Mouse (Mus musculus): Measurements from ENCODE around the gene Nadk. TPM values are rescaled to one million over a fixed set of nuclear protein-coding genes. Genes with fewer than 3 reads are reported as not detected.

Nadk gene
- polyA plus RNA-seq, 1 experiment = 116 TPM

DNA sequence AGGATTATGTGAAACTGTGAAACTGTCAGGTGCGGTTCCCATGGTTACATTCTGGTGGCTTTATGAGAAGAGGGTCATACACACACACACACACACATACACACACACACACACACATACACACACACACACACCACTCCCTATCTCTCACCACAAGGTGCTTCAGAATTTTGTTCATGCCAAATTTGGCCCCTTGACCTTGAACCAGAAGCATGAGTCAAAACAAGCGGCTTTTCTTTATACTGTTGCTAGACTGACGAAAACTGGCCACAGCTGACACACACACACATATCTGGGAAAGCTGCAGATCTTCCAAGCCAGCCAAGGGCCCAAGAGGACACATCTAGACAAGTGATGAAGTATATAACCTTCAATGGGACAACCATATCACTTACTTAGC is 33.6 kb downstream of the Nadk start:
- Histone ChIP-seq H3K4me3 (ENCODE audit: low read depth, low read length) (no peak overlapping the region), H3K27me3 (ENCODE audit: control insufficient read depth, insufficient read depth, low read length, poor library complexity, severe bottlenecking) (no peaks in the 10 kb centered on the region), H3K9me3 (replicated peaks; ENCODE audit: control insufficient read depth, insufficient read depth, low read length, poor library complexity, severe bottlenecking) (no peaks in the 10 kb centered on the region), H3K4me1 (ENCODE audit: control insufficient read depth, insufficient read depth, low read length) (no peaks in the 10 kb centered on the region), H3K36me3 (ENCODE audit: control insufficient read depth, insufficient read depth, low read length, poor library complexity, severe bottlenecking) (no peaks in the 10 kb centered on the region), H3K27ac (ENCODE audit: insufficient read depth, low read length) (no peak overlapping the region), H3K9ac (ENCODE audit: low read depth, poor library complexity, severe bottlenecking) (no peak overlapping the region)
- no peak for TF ChIP-seq POLR2A (IDR thresholded peaks at IDR 0.05; ENCODE audit: insufficient read depth, low read length)
- no peak for TF ChIP-seq EP300 (IDR thresholded peaks at IDR 0.05; ENCODE audit: insufficient read depth, low read depth, low read length)
- TF ChIP-seq CTCF (IDR thresholded peaks at IDR 0.05; ENCODE audit: low read depth, low read length) = no peak

DNA sequence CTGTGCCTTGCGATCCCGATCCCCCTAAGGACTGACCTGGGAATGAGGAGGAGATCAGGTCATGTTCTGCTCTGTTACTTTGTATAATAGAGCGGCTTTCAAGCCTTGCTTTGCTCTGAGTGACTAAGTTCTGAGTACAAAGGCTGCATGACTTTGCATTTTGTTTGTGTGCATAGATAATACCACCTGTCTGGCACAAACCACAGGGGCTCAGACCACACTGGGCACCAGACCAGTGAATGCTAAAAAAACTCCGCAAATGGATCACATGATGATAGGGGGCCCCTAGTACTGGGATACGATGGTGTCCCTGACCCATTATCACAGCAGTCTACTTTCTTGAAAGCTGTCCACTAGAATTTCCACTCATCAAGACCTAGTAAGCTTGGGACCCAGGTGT is 34.4 kb downstream of the Nadk start:
- H3K27ac ChIP-seq (ENCODE audit: insufficient read depth, low read length) = no peak overlapping the region
- TF ChIP-seq EP300 (IDR thresholded peaks at IDR 0.05; ENCODE audit: insufficient read depth, low read depth, low read length) = no peak
- no peaks in the 10 kb centered on the region for H3K9me3 ChIP-seq (replicated peaks; ENCODE audit: control insufficient read depth, insufficient read depth, low read length, poor library complexity, severe bottlenecking)
- no peaks in the 10 kb centered on the region for H3K4me1 ChIP-seq (ENCODE audit: control insufficient read depth, insufficient read depth, low read length)
- no peaks in the 10 kb centered on the region for H3K36me3 ChIP-seq (ENCODE audit: control insufficient read depth, insufficient read depth, low read length, poor library complexity, severe bottlenecking)
- no peaks in the 10 kb centered on the region for H3K27me3 ChIP-seq (ENCODE audit: control insufficient read depth, insufficient read depth, low read length, poor library complexity, severe bottlenecking)
- no peak overlapping the region for H3K9ac ChIP-seq (ENCODE audit: low read depth, poor library complexity, severe bottlenecking)
- no peak overlapping the region for H3K4me3 ChIP-seq (ENCODE audit: low read depth, low read length)

DNA sequence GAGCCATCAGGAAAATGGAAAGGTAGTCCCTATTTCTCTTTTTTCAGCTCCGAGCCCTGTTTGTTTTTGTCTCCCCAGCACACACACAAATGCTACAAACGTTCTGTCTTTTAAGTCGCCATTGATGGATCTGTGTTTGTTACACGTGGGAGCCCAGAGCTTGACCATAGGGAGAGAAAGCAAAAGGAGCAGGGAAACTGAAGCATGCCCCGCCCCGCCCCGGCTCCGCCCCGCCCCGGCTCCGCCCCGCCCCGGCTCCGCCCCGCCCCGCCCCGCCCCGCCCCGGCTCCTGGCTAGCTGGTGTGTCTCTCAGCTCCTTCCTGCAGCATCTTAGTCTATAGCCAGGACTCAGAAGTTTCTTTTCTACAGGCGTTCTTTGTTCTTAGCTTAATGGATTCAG is 36.4 kb downstream of the Nadk start:
- TF ChIP-seq EP300 (IDR thresholded peaks at IDR 0.05; ENCODE audit: insufficient read depth, low read depth, low read length) (no peak), CTCF (IDR thresholded peaks at IDR 0.05; ENCODE audit: low read depth, low read length) (no peak), POLR2A (IDR thresholded peaks at IDR 0.05; ENCODE audit: insufficient read depth, low read length) (no peak)
- Histone ChIP-seq H3K27me3 (ENCODE audit: control insufficient read depth, insufficient read depth, low read length, poor library complexity, severe bottlenecking) (no peaks in the 10 kb centered on the region), H3K4me1 (ENCODE audit: control insufficient read depth, insufficient read depth, low read length) (no peaks in the 10 kb centered on the region), H3K4me3 (ENCODE audit: low read depth, low read length) (0 out of 2 replicates have a peak overlapping the region, but pooled peaks have one; percentile 27), H3K9ac (ENCODE audit: low read depth, poor library complexity, severe bottlenecking) (peak overlapping the region; percentile 53), H3K9me3 (replicated peaks; ENCODE audit: control insufficient read depth, insufficient read depth, low read length, poor library complexity, severe bottlenecking) (no peaks in the 10 kb centered on the region), H3K27ac (ENCODE audit: insufficient read depth, low read length) (0 out of 2 replicates have a peak overlapping the region, but pooled peaks have one; percentile 40), H3K36me3 (ENCODE audit: control insufficient read depth, insufficient read depth, low read length, poor library complexity, severe bottlenecking) (no peaks in the 10 kb centered on the region; the same call in 1 of the 2 replicates)

DNA sequence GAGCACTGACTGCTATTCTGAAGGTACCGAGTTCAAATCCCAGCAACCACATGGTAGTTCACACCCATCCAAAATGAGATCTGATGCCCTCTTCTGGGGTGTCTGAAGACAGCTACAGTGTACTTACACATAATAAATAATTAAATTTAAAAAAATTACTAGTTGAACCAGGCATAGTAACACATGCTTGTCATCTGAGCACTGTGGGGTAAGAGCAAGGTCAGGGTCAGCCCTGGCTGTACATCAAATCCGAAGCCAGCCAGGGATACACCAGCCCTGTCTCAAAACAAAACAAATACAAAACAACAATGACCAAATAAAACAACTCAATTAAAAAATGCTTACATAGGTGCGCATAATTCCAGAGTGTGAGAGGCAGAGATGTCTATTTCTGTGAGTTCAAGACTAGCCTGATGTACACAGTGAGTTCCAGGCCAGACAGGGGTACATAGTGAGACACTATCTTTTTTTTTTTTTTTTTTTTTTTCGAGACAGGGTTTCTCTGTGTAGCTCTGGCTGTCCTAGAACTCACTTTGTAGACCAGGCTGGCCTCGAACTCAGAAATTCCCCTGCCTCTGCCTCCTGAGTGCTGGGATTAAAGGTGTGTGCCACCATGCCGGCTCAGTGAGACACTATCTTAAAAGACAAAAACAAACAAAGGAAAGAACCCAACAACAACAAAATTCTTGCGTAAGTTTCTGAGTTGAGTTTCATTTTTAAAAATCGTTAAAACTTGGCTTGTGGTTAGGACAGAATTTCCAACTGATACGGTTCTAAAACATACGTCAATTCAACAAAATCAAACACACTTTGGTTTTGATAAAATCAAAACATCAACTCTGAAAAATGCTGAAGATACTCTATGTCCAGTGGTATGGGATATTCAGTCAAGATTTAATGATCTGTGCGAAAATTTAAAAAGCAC is 38.0 kb downstream of the Nadk start:
- Histone ChIP-seq H3K36me3 (ENCODE audit: control insufficient read depth, insufficient read depth, low read length, poor library complexity, severe bottlenecking) (peaks cover 3% of the 10 kb centered on the region), H3K27ac (ENCODE audit: insufficient read depth, low read length) (peak overlapping the region; percentile 98), H3K27me3 (ENCODE audit: control insufficient read depth, insufficient read depth, low read length, poor library complexity, severe bottlenecking) (no peaks in the 10 kb centered on the region), H3K9me3 (replicated peaks; ENCODE audit: control insufficient read depth, insufficient read depth, low read length, poor library complexity, severe bottlenecking) (no peaks in the 10 kb centered on the region), H3K4me1 (ENCODE audit: control insufficient read depth, insufficient read depth, low read length) (no peaks in the 10 kb centered on the region), H3K4me3 (ENCODE audit: low read depth, low read length) (no peak overlapping the region; the same call in 1 of the 2 replicates), H3K9ac (ENCODE audit: low read depth, poor library complexity, severe bottlenecking) (peak overlapping the region; percentile 87)
- TF ChIP-seq CTCF (IDR thresholded peaks at IDR 0.05; ENCODE audit: low read depth, low read length) (no peak), POLR2A (IDR thresholded peaks at IDR 0.05; ENCODE audit: insufficient read depth, low read length) (no peak), EP300 (IDR thresholded peaks at IDR 0.05; ENCODE audit: insufficient read depth, low read depth, low read length) (no peak)

DNA sequence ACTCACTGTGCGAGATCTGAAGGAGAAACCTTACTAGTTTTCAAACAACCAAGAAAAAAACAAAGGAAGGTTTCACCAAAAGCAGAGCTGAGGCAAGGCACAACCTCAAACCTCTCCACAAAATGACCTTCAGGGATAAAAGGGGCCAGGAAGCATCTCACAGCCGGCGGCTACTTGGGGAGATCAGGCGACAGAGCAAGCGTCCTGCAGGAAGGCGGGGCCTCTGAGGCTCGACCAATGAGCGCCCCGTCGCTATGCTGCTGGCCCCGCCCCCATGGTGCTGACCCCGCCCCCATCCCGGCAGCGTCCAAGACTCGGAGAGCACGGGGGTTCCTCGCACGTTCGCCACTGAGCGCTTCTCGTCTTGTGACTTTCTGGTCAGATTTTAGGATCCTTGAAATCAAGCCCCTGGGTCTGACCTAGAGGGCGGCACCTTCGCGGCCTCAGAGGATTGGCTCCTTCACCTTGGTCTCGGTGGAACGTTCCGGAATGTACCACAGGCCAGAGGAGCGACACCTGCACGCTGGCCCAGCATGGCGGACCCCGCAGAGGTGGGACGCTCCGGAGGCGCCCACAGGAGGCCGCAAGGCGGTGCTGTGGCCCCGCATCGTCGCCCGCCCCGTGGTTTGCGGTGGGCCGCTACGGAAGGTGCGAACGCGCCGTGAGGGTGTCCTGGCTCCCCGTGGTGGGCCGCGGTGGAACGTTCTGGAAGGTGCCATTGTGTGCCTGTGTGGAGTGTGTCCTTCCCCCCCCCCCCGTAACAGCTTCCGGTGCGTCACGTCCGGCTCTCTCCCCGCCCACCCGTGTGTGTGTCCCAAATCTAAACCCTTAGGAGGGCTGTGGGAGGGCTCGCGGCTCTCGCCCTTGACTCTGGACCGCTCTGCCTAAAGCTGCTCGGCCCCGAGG is 39.2 kb downstream of the Nadk start, which contains the start of gene Slc35e2:
Gene Slc35e2, plus strand, starts transcription at position 326 of the 906 bp plus-strand sequence.
- Histone ChIP-seq H3K27me3 (ENCODE audit: control insufficient read depth, insufficient read depth, low read length, poor library complexity, severe bottlenecking) (no peaks in the 10 kb centered on the region), H3K36me3 (ENCODE audit: control insufficient read depth, insufficient read depth, low read length, poor library complexity, severe bottlenecking) (peaks cover 3% of the 10 kb centered on the region), H3K9ac (ENCODE audit: low read depth, poor library complexity, severe bottlenecking) (peak within 1 kb of the TSS; percentile 87), H3K9me3 (replicated peaks; ENCODE audit: control insufficient read depth, insufficient read depth, low read length, poor library complexity, severe bottlenecking) (no peaks in the 10 kb centered on the region), H3K4me1 (ENCODE audit: control insufficient read depth, insufficient read depth, low read length) (no peaks in the 10 kb centered on the region), H3K4me3 (ENCODE audit: low read depth, low read length) (peak within 1 kb of the TSS; percentile 87), H3K27ac (ENCODE audit: insufficient read depth, low read length) (peak within 1 kb of the TSS; percentile 98)
- TF ChIP-seq CTCF (IDR thresholded peaks at IDR 0.05; ENCODE audit: low read depth, low read length) (no peak), POLR2A (IDR thresholded peaks at IDR 0.05; ENCODE audit: insufficient read depth, low read length) (peak; percentile 75), EP300 (IDR thresholded peaks at IDR 0.05; ENCODE audit: insufficient read depth, low read depth, low read length) (no peak)
